Mouse (Mus musculus) right cerebral cortex, postnatal 25 days (tissue): ENCODE data around the gene Gle1.
"Not testable (repeated sequence)": the region's sequence is repeated elsewhere in the genome, so short reads cannot be mapped to it uniquely, and the experiment has no call there.

Experiments
- DNase-seq: peaks from one replicate; pipeline ENCODE4 v3.0.0; 2022

The Gle1 gene

DNA sequence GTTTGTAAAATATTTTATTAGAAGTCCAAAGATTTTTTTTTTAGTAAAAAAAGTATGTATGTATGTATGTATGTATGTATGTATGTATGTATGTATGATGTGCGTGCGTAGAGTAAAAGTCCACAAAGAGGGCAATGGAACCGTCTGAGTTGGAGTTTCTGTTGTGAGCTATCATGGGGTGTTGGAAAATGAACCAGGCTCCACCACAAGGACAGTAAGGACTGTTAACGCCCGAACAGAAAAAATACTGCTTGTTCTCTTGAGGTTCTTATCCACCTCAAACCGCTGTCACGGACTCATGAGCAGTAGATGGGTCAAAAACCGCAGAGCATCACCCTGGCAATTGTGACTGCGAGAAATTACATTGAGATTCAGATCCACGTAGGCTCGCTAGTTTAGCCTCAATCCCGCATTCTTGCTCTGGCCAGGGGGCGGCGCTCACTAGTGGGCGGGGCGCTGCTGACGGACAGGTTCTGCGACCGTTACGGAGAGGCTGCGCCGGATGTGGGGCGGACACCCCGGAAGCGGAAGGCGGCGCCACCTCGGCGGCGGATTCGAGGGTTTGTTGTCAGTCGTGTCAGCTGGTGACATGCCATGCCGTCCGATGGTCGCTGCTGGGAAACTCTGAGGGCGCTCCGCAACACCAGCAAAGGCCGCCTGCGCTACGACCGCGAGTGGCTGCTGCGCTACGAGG is at the start of gene Gle1:
TSS of gene Gle1 (plus strand) at position 521 of the 694 bp plus-strand sequence.
- peak; percentile 96 for DNase-seq

DNA sequence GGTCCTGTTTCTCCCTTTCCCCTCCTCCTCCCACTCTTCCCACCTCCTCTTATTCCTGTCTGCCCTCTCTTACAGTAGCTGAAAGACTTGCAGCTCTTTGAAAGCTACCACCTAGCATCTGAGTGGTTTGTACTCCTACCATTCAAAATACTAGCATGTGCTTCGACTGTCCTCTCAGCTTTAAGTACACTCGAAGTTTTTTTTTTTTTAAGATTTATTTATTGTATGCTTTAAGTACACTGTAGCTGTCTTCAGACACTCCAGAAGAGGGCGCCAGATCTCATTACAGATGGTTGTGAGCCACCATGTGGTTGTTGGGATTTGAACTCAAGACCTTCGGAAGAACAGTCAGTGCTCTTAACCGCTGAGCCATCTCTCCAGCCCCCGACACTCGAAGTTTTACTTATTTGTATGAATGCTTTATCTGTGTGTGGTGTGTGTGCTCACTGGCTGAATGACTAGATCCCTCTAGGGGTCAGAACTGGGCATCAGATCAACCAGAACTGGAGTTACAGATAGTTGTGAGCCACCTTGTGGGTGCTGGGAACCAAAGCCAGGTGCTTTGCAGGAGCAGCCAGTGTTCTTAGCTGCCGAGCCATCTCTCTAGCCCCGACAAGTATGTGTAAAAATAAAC is 48.5 kb upstream of the Gle1 start:
- DNase-seq = not testable (repeated sequence)

- peak; percentile 100 for DNase-seq
These were observed 45.9 kb upstream of the Gle1 start, which contains the start of gene Odf2 for GRCm38 (mm10) chr2:29889066-29889944. Odf2 (plus strand) TSS chr2:29889221.

DNA sequence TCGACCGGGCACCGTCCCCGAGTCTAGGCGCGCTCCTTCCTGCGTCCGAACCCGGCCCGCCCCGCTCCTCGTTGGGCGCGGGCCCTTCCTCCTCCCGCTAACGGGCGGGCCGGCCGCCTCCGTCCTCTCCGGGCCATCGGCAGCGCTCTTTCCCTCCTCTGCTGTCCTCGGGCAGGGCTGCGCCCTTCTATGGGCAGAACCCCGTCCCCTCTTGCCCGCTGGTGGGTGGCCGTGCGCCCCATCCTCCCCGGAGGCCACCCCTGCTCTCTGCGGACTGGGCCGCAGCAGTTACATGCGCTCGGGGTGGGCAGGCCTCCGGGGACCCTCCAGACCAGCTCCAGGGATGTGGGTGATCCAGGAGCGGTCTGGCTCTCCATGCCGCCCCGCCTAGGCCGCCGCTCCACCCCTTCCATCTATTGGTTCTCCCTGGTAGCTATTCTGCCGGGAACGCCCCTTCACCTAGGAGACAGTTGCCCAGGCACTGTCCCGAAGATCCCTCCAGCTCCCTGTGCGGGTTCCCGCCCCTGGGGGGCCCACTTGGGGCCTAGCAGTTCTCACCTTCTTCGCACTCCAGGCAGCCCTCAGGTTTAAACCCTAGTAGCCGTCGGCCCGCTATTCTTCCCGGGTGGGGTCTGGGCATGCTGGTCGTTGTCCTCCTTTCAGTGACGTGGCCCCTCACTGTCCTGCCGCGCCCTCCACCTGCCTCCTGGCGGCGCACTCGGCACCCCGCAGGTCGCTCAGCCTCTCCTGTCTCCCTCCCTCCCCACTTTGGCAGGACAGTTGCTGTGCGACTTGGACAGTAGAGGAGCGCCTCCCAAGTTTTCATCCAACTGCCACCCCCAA is 45.0 kb upstream of the Gle1 start:
- DNase-seq = peak; percentile 87

GRCm38 (mm10) chr2:29891773-29892172 is 43.5 kb upstream of the Gle1 start:
- DNase-seq = no peak

DNA sequence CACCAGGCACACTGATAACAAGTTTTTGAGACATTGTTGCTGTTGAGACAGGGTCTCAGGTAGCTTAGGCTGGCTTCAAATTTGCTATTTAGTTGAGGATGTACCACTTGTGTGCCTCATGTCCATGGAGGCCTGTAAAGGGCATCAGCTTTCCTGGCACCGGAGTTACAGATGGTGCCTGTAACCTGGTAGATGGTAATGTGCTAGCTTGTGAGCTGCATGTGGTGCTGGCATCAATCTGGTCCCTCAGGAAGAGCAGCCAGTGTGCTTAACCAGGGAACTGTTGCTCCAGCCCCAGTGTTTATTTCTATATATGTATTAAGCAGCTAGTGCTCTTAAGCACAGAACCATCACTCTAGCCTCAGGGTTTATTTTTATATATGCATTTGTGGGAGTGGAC is 39.2 kb upstream of the Gle1 start:
- no peak for DNase-seq

GRCm38 (mm10) chr2:29897366-29897765 is 37.9 kb upstream of the Gle1 start:
- DNase-seq = no peak

GRCm38 (mm10) chr2:29898081-29898480 is 37.1 kb upstream of the Gle1 start:
- DNase-seq = no peak

DNA sequence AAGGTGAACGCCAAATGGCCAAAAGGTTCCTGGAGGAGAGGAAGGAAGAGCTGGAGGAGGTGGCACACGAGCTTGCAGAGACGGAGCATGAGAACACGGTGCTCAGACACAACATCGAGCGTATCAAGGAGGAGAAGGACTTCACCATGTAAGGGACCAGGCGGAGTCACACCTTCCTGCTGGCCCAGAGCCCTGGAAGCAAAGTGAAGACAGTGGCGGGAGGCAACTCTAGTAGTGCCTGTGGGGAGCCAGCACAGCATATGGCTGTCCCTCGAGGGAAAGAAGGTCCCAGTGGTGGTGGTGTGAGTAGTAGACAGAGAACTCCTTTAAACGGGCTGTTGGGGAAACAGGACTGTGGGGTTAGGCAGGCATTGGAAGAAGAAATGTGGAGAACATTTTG is 33.0 kb upstream of the Gle1 start:
- no peak for DNase-seq

DNA sequence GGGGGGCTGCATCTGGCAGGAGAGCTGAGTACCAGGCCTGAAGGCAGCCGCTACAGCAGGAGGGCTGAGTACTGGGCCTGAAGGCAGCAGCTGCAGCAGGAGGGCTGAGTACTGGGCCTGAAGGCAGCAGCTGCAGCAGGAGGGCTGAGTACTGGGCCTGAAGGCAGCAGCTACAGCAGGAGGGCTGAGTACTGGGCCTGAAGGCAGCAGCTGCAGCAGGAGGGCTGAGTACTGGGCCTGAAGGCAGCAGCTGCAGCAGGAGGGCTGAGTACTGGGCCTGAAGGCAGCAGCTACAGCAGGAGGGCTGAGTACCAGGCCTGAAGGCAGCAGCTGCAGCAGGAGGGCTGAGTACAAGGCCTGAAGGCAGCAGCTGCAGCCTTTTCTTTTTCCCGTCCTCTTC is 27.1 kb upstream of the Gle1 start:
- DNase-seq = not testable (repeated sequence)

DNA sequence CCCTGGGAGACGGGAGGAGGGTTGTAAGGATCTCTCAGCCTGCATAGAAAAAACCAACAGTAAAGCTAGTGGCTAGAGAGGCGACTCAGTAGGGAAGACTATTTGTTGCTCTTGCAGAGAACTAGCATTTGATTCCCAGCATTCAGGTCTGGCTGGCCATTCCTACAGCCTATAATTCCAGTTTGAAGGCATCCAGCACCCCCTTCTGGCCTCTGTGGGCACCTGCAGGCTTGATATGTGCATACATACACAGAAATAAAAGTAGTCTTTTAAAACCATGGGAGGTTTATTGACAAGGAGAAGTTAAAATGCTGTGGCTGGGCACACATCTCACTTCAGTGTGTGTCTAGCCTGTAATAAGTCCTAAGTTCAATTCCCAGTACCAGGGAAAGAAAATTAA is 25.2 kb upstream of the Gle1 start:
- no peak for DNase-seq

- no peak for DNase-seq
These were observed 17.6 kb upstream of the Gle1 start for GRCm38 (mm10) chr2:29917621-29918020.

GRCm38 (mm10) chr2:29922011-29922410 is 13.2 kb upstream of the Gle1 start:
- DNase-seq = peak; percentile 18

GRCm38 (mm10) chr2:29926542-29926941 is 8.7 kb upstream of the Gle1 start:
- no peak for DNase-seq

GRCm38 (mm10) chr2:29930506-29930905 is 4.7 kb upstream of the Gle1 start:
- DNase-seq = no peak

- no peak for DNase-seq
These were observed 4.0 kb upstream of the Gle1 start for GRCm38 (mm10) chr2:29931194-29931593.

DNA sequence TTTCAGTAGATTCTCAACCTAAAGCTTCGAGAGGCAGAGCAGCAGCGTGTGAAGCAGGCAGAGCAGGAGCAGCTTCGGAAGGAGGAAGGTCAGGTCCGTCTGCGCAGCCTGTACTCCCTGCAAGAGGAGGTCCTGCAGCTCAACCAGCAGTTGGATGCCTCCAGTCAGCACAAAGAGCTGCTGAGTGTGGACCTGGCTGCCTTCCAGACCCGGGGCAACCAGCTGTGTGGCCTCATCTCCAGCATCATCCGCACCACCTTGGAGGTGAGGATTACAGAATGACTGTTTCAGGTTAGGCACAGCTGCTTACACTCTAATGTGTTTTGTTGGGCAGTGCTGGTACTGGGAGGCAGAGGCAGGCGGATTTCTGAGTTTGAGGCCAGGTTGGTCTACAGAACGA is 4.8 kb downstream of the Gle1 start:
- no peak for DNase-seq

- DNase-seq = no peak
These were observed 5.6 kb downstream of the Gle1 start for GRCm38 (mm10) chr2:29940826-29941225.

DNA sequence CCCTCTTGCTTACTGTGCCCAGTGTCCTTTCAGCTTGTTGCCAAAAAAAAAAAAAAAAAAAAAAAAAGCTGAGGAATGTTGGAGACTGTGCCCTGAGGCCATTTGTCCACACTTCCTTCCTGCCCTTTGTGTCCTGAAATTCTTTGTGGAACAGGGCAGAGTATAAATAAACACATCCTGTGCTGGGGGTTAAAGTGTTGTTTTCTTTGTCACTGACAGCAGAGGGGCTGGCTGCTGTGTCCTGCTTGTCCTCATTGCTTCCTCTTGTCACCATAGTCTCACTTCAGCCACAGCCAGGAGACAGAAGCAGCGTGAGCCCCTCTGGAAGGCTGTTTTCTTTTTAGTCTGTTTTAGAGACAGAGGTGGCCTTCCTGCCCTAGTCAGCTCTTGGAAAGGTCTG is 9.5 kb downstream of the Gle1 start:
- no peak for DNase-seq

DNA sequence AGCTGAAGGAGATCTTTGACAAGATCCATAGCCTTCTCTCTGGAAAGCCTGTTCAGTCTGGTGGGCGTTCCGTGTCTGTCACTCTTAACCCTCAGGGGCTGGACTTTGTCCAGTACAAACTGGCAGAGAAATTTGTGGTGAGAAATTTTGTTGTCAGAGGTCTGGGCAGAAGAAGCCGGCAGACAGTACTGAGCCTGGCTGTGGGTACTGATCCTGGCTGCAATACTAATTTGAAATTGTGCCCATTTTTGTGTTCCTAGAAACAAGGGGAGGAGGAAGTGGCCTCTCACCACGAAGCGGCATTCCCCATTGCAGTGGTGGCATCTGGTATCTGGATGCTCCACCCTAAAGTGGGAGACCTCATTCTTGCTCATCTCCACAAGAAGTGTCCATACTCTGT is 13.7 kb downstream of the Gle1 start:
- no peak for DNase-seq

- DNase-seq = no peak
These were observed 26.0 kb downstream of the Gle1 start for GRCm38 (mm10) chr2:29961246-29961645.

DNA sequence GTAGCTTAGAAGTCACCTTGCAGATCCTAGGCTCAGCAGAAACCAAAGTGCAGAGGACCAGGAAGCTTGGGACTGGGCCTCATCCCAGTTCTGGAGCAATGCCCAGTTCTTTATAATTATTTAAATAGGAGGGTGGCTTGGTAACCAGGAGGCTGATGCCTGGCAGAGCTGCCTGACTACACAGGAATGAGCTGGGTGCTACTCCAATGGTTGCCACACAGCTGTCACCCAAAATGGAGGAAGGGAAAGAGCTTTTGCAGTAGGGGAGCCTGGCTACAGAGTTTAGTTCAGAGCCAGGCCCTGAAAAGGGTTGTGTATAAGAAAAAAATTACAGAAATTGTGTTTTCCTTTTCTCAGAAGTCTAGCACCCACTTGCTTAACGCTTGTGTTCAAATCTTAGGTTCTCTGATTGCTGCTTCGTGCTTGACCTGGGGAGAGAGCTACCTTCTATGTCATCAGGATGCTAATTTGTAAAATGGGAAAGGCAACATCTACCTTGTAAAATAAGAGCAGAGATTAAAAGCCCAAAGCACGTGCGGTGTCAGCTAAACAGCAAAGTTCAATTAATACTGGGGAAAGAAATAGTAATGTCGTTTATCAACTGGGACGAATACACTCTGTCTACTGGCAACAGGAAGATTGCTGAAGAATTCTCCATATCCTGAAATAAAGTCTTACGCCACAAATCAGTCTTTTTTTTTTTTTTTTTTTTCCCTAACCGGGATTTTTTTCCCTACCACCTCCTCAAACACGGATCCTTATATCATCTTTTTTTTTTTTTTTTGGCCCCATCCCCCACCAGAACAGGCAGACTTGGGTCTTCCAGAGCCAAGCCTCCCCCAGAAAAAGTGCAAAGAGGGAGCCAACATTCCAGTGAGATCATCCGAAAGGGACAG is 29.4 kb downstream of the Gle1 start:
- peak; percentile 40 for DNase-seq
